Comparison of ENCODE assay signal across 25 mouse cellular contexts in the genomic region with DNA sequence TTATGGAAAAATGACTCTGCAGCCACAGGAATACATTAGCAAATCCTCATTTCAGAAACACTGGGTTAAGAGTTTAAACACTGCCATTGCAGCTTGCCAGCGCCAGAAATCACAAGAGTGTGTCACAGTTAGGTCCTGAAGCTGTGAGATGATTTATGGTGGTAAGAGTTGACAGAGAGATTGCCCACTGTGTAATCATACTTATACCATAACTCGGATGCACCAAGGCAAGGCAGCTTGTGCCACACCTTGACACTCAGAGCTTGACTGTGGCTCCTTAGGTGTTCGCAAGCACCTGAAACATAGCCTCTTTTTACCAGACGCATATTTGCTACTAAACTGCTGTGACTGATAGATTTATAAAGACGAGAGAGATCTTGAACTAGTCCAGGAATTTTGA.
A peak's percentile ranks its signal among the peaks of the same experiment; 100 is the strongest.
DNase-seq lines count a peak whose midpoint lies in the region; ATAC-seq and TF ChIP-seq lines count a peak whose summit lies in the region.
"Had no signal": no experiment of that assay in that cellular context is flagged by ENCODE, and none has a peak within 500 bp of the region (broad histone marks: within the 10 kb centered on the region; RNA-seq: fewer than 3 reads in every experiment).

No protein-coding gene starts in this region.

- peaks cover 9% of the 10 kb centered on the region for H3K4me1 ChIP-seq in forebrain, embryonic 12.5 days
- no peaks in the 10 kb centered on the region for H3K4me1 ChIP-seq in forebrain, postnatal 0 days (ENCODE audit: insufficient read depth)
- peaks cover 7% of the 10 kb centered on the region; the same call in 1 of the 2 replicates for H3K4me1 ChIP-seq in forebrain, embryonic 16.5 days (replicated peaks; ENCODE audit: control insufficient read depth, insufficient read depth, low read length)
- peaks cover 8% of the 10 kb centered on the region for H3K4me1 ChIP-seq in forebrain, embryonic 10.5 days
- H3K4me1 ChIP-seq in midbrain, embryonic 11.5 days (ENCODE audit: control insufficient read depth, insufficient read depth, low read length), result 0 out of 2 replicates have a peak, but pooled peaks cover 2% of the 10 kb centered on the region
- H3K4me1 ChIP-seq in midbrain, embryonic 10.5 days, result peaks cover 3% of the 10 kb centered on the region; the same call in 1 of the 2 replicates
- H3K4me1 ChIP-seq in midbrain, embryonic 15.5 days, result peaks cover 4% of the 10 kb centered on the region; the same call in 1 of the 2 replicates
- H3K4me1 ChIP-seq: hindbrain, embryonic 10.5 days; hindbrain, embryonic 13.5 days; intestine, embryonic 15.5 days had no signal

- H3K9ac ChIP-seq in forebrain, embryonic 12.5 days, result no peak overlapping the region
- no peak overlapping the region for H3K9ac ChIP-seq in forebrain, postnatal 0 days
- no peak overlapping the region for H3K9ac ChIP-seq in forebrain, embryonic 16.5 days (replicated peaks; ENCODE audit: low read depth, low read length)
- H3K9ac ChIP-seq in midbrain, embryonic 11.5 days (ENCODE audit: low read length), result no peak overlapping the region
- H3K9ac ChIP-seq in midbrain, embryonic 15.5 days, result no peak overlapping the region
- H3K9ac ChIP-seq: embryonic facial prominence, embryonic 12.5 days; embryonic facial prominence, embryonic 15.5 days; heart, embryonic 12.5 days; heart, embryonic 15.5 days; hindbrain, embryonic 13.5 days; intestine, embryonic 15.5 days had no signal

- H3K27ac ChIP-seq in forebrain, embryonic 12.5 days, result no peak overlapping the region
- no peak overlapping the region for H3K27ac ChIP-seq in forebrain, postnatal 0 days (ENCODE audit: low read depth, low read length)
- H3K27ac ChIP-seq in forebrain, embryonic 16.5 days (ENCODE audit: low read length), result no peak overlapping the region; the same call in 1 of the 2 replicates
- no peak overlapping the region for H3K27ac ChIP-seq in forebrain, embryonic 10.5 days
- no peak overlapping the region for H3K27ac ChIP-seq in midbrain, embryonic 11.5 days (ENCODE audit: low read depth, low read length)
- H3K27ac ChIP-seq in midbrain, embryonic 10.5 days (replicated peaks), result no peak overlapping the region
- 0 out of 2 replicates have a peak overlapping the region, but pooled peaks have one; percentile 9 for H3K27ac ChIP-seq in midbrain, embryonic 15.5 days
- H3K27ac ChIP-seq: embryonic facial prominence, embryonic 12.5 days; embryonic facial prominence, embryonic 15.5 days; heart, embryonic 15.5 days; hindbrain, embryonic 10.5 days; hindbrain, embryonic 13.5 days; intestine, embryonic 15.5 days had no signal

- no peaks in the 10 kb centered on the region for H3K27me3 ChIP-seq in forebrain, embryonic 12.5 days
- H3K27me3 ChIP-seq in forebrain, postnatal 0 days (ENCODE audit: insufficient read depth, low read length), result no peaks in the 10 kb centered on the region
- H3K27me3 ChIP-seq in forebrain, embryonic 16.5 days (replicated peaks; ENCODE audit: control insufficient read depth, insufficient read depth, low read length), result no peaks in the 10 kb centered on the region
- no peaks in the 10 kb centered on the region for H3K27me3 ChIP-seq in forebrain, embryonic 10.5 days (ENCODE audit: poor library complexity, severe bottlenecking)
- H3K27me3 ChIP-seq in midbrain, embryonic 11.5 days (ENCODE audit: control insufficient read depth, insufficient read depth, low read length), result no peaks in the 10 kb centered on the region
- H3K27me3 ChIP-seq in midbrain, embryonic 10.5 days (ENCODE audit: low read depth, poor library complexity, severe bottlenecking), result no peaks in the 10 kb centered on the region
- no peaks in the 10 kb centered on the region for H3K27me3 ChIP-seq in midbrain, embryonic 15.5 days (replicated peaks)
- H3K27me3 ChIP-seq: embryonic facial prominence, embryonic 12.5 days; embryonic facial prominence, embryonic 15.5 days; heart, embryonic 12.5 days; heart, embryonic 15.5 days; hindbrain, embryonic 13.5 days; intestine, embryonic 15.5 days had no signal

- H3K4me3 ChIP-seq in forebrain, embryonic 12.5 days (replicated peaks), result no peak overlapping the region
- H3K4me3 ChIP-seq in forebrain, postnatal 0 days (ENCODE audit: low read depth, low read length), result no peak overlapping the region
- no peak overlapping the region for H3K4me3 ChIP-seq in forebrain, embryonic 16.5 days (replicated peaks; ENCODE audit: low read length)
- H3K4me3 ChIP-seq in forebrain, embryonic 10.5 days, result no peak overlapping the region
- H3K4me3 ChIP-seq in midbrain, embryonic 11.5 days (ENCODE audit: low read depth, low read length), result no peak overlapping the region
- no peak overlapping the region for H3K4me3 ChIP-seq in midbrain, embryonic 10.5 days
- H3K4me3 ChIP-seq in midbrain, embryonic 15.5 days, result no peak overlapping the region
- H3K4me3 ChIP-seq: embryonic facial prominence, embryonic 12.5 days; embryonic facial prominence, embryonic 15.5 days; heart, embryonic 12.5 days; heart, embryonic 15.5 days; hindbrain, embryonic 10.5 days; hindbrain, embryonic 13.5 days; intestine, embryonic 15.5 days had no signal

- H3K4me2 ChIP-seq in forebrain, embryonic 12.5 days, result no peak overlapping the region
- H3K4me2 ChIP-seq in forebrain, postnatal 0 days (ENCODE audit: low read depth), result no peak overlapping the region
- no peak overlapping the region for H3K4me2 ChIP-seq in forebrain, embryonic 16.5 days (ENCODE audit: low read length)
- H3K4me2 ChIP-seq in midbrain, embryonic 11.5 days, result no peak overlapping the region
- no peak overlapping the region for H3K4me2 ChIP-seq in midbrain, embryonic 15.5 days
- H3K4me2 ChIP-seq: embryonic facial prominence, embryonic 12.5 days; embryonic facial prominence, embryonic 15.5 days; heart, embryonic 12.5 days; heart, embryonic 15.5 days; hindbrain, embryonic 13.5 days; intestine, embryonic 15.5 days had no signal

- ATAC-seq in forebrain, embryonic 12.5 days (ENCODE audit: low FRiP score), result peak; percentile 51; the same call in 1 of the 2 replicates
- no peak for ATAC-seq in forebrain, postnatal 0 days
- ATAC-seq in forebrain, embryonic 16.5 days, result peak; percentile 40
- 0 out of 2 replicates have a peak, but pooled peaks have one; percentile 14 for ATAC-seq in midbrain, embryonic 11.5 days (ENCODE audit: low FRiP score)
- peak; percentile 54 for ATAC-seq in midbrain, embryonic 15.5 days (replicated peaks)
- ATAC-seq: hindbrain, embryonic 16.5 days; intestine, embryonic 15.5 days had no signal

- 70% methylated on average over 5 of the region's 5 CpGs for WGBS in forebrain, embryonic 12.5 days
- WGBS in forebrain, postnatal 0 days, result 49% methylated on average over 5 of the region's 5 CpGs
- 52% methylated on average over 5 of the region's 5 CpGs for WGBS in forebrain, embryonic 16.5 days
- WGBS in forebrain, embryonic 10.5 days, result 86% methylated on average over 5 of the region's 5 CpGs
- WGBS in midbrain, embryonic 11.5 days, result 85% methylated on average over 5 of the region's 5 CpGs
- WGBS in midbrain, embryonic 10.5 days, result 91% methylated on average over 5 of the region's 5 CpGs
- 63% methylated on average over 5 of the region's 5 CpGs for WGBS in midbrain, embryonic 15.5 days

- TF ChIP-seq CTCF in forebrain, postnatal 0 days (IDR thresholded peaks at IDR 0.05; ENCODE audit: low read depth), result no peak

- H3K9me3 ChIP-seq in forebrain, embryonic 12.5 days, result no peaks in the 10 kb centered on the region
- no peaks in the 10 kb centered on the region for H3K9me3 ChIP-seq in forebrain, postnatal 0 days (ENCODE audit: low read length)
- no peaks in the 10 kb centered on the region for H3K9me3 ChIP-seq in forebrain, embryonic 16.5 days (ENCODE audit: control insufficient read depth, low read length)
- H3K9me3 ChIP-seq in forebrain, embryonic 10.5 days, result no peaks in the 10 kb centered on the region
- no peaks in the 10 kb centered on the region for H3K9me3 ChIP-seq in midbrain, embryonic 11.5 days (ENCODE audit: control insufficient read depth, low read length)
- no peaks in the 10 kb centered on the region for H3K9me3 ChIP-seq in midbrain, embryonic 10.5 days (replicated peaks)
- no peaks in the 10 kb centered on the region for H3K9me3 ChIP-seq in midbrain, embryonic 15.5 days
- H3K9me3 ChIP-seq: embryonic facial prominence, embryonic 12.5 days; embryonic facial prominence, embryonic 15.5 days; heart, embryonic 12.5 days; heart, embryonic 15.5 days; hindbrain, embryonic 10.5 days; hindbrain, embryonic 13.5 days; intestine, embryonic 15.5 days had no signal

- no peak for DNase-seq in forebrain, postnatal 0 days
- no peak for DNase-seq in forebrain, embryonic 10.5 days (ENCODE audit: extremely low spot score, low spot score)
- DNase-seq in midbrain, embryonic 11.5 days (ENCODE audit: low spot score, missing footprints), result no peak
- DNase-seq in midbrain, embryonic 10.5 days (ENCODE audit: low spot score), result no peak
- DNase-seq in kidney, adult 11 months, result no peak
- DNase-seq: adrenal gland, postnatal 10 days; adrenal gland, postnatal 36 days; cerebellum, adult 18-20 months; cerebellum, adult 9-10 months; cerebellum, postnatal 14 days; gastrocnemius, postnatal 25 days; heart, adult 18-20 months; heart, postnatal 10 days; heart, postnatal 36 days had no signal

- no peaks in the 10 kb centered on the region for H3K36me3 ChIP-seq in forebrain, embryonic 12.5 days (replicated peaks)
- no peaks in the 10 kb centered on the region for H3K36me3 ChIP-seq in forebrain, postnatal 0 days (ENCODE audit: insufficient read depth)
- H3K36me3 ChIP-seq in forebrain, embryonic 16.5 days (ENCODE audit: control insufficient read depth, insufficient read depth), result no peaks in the 10 kb centered on the region
- no peaks in the 10 kb centered on the region for H3K36me3 ChIP-seq in forebrain, embryonic 10.5 days (replicated peaks)
- H3K36me3 ChIP-seq in midbrain, embryonic 11.5 days (ENCODE audit: control insufficient read depth, insufficient read depth, low read length), result no peaks in the 10 kb centered on the region
- H3K36me3 ChIP-seq in midbrain, embryonic 10.5 days, result no peaks in the 10 kb centered on the region
- H3K36me3 ChIP-seq in midbrain, embryonic 15.5 days (replicated peaks), result no peaks in the 10 kb centered on the region
- H3K36me3 ChIP-seq: embryonic facial prominence, embryonic 12.5 days; embryonic facial prominence, embryonic 15.5 days; heart, embryonic 12.5 days; heart, embryonic 15.5 days; hindbrain, embryonic 10.5 days; hindbrain, embryonic 13.5 days; intestine, embryonic 15.5 days had no signal
